Mouse (Mus musculus) neural tube, embryonic 14.5 days (tissue): ENCODE results near the gene Cd200r3. TPM values are rescaled to one million over a fixed set of nuclear protein-coding genes. Genes with fewer than 3 reads are reported as not detected.

ENCODE experiments used
- ATAC-seq: fragments of 200-750 bp; cut with Nextera tagmentation; 2 replicates; pipeline ENCODE4 v1.8.0; 2017; ENCODE audit warnings: low read depth, mild to moderate bottlenecking, moderate TSS enrichment, moderate library complexity
- H3K27ac ChIP-seq: fragments of 300-500 bp; sonication (generic); 2 replicates; pipeline ENCODE4 v1.5.1; 2014; ENCODE audit warnings: low read depth, mild to moderate bottlenecking, control low read depth, low read length, moderate library complexity, mixed read lengths
- H3K27me3 ChIP-seq: fragments of 300-500 bp; sonication (generic); 2 replicates; pipeline ENCODE4 v1.6.1; 2014; ENCODE audit warnings: low read length; ENCODE audit not compliant: control insufficient read depth, insufficient read depth
- H3K36me3 ChIP-seq: fragments of 300-500 bp; sonication (generic); 2 replicates; pipeline ENCODE4 v1.6.1; 2014; ENCODE audit warnings: low read length, mixed read lengths; ENCODE audit not compliant: control insufficient read depth, insufficient read depth
- H3K4me1 ChIP-seq: fragments of 300-500 bp; sonication (generic); 2 replicates; pipeline ENCODE4 v1.6.1; 2014; ENCODE audit warnings: low read length; ENCODE audit not compliant: control insufficient read depth, insufficient read depth
- H3K4me2 ChIP-seq: fragments of 300-500 bp; sonication (generic); 2 replicates; pipeline ENCODE4 v1.6.1; 2014; ENCODE audit warnings: mild to moderate bottlenecking, low read depth, low read length, control low read depth
- H3K4me3 ChIP-seq: fragments of 300-500 bp; sonication (generic); 2 replicates; pipeline ENCODE4 v1.5.1; 2014; ENCODE audit warnings: low read depth, low read length, control low read depth, mixed read lengths
- H3K9ac ChIP-seq: fragments of 300-500 bp; sonication (generic); replicated peaks from 2 replicates; pipeline ENCODE4 v1.6.1; 2014; ENCODE audit warnings: low read depth, mild to moderate bottlenecking, control low read depth, low read length, mixed read lengths
- H3K9me3 ChIP-seq: fragments of 300-500 bp; sonication (generic); 2 replicates; pipeline ENCODE4 v1.6.1; 2016; ENCODE audit warnings: low read length; ENCODE audit not compliant: control insufficient read depth
- WGBS: fragments of 180-500 bp; shearing (Covaris S2); extraction: QIAGEN DNeasy Blood & Tissue Kit; methylation state at CpG from one replicate; pipeline ENCODE4 v1.1.7; 2014; 5-methylcytosine and 5-hydroxymethylcytosine counted together
- polyA plus RNA-seq: library from polyadenylated mRNA; unstranded; fragments of >200 nt; fragmentation: Nextera tagmentation; extraction: Ambion mirVana; gene quantifications from 2 replicates; pipeline ENCODE4 v1.2.1, GENCODE M21; 2014

Gene Cd200r3
- polyA plus RNA-seq, 1 experiment from 2014 or later, result not detected

GRCm38 (mm10) chr16:45004443-45004842, 61.0 kb downstream of the Cd200r3 start:
- Histone ChIP-seq H3K4me1 (no peaks in the 10 kb centered on the region), H3K36me3 (no peaks in the 10 kb centered on the region), H3K27ac (no peak overlapping the region), H3K9me3 (no peaks in the 10 kb centered on the region), H3K27me3 (no peaks in the 10 kb centered on the region), H3K4me2 (no peak overlapping the region), H3K9ac (no peak overlapping the region), H3K4me3 (no peak overlapping the region)
- WGBS, result 90% methylated on average over 3 of the region's 3 CpGs
- no peak for ATAC-seq

DNA sequence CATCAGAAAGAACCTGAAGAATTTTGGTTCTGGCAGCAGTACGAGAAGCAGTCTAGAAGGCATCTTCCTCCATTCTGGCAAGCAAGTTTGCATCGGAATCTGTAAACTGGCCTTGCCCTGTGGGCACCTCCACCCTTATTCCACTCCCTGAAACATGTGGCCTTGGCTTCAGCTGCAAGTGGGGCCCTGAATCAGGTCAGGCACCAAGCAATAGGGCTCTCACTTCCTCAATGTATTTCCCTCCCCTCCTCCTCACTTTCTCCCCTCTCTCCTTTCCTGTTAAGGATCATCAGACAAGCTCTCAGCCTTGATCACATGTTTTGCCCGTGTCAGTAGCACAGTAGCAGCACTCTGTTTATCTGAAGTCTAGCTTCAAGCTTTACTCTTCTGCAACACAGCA, 61.8 kb downstream of the Cd200r3 start:
- no peak overlapping the region for H3K4me2 ChIP-seq

DNA sequence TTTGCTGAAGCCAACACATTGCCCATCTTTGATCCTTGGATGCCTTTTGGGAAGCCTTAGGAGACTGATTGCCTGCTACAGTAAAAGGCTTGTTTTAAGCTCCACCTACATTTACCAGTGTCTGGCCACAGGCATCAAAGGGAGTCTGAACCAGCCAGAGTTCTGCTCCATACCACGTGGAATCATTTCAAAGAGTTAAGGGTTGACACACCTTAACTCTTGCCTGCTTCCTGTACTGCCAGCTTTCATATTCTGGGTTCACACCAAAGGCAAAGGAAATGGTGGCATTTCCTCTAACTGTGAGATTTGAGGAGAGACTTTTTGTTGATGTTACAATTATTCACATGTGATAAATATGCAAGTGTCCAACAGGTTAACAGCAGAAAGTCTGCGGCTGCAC, 63.5 kb downstream of the Cd200r3 start:
- no peaks in the 10 kb centered on the region for H3K36me3 ChIP-seq
- H3K4me1 ChIP-seq, result no peaks in the 10 kb centered on the region
- WGBS, result 75% methylated on average over 2 of the region's 2 CpGs
- H3K9ac ChIP-seq, result no peak overlapping the region
- ATAC-seq, result no peak
- H3K4me3 ChIP-seq, result no peak overlapping the region
- no peak overlapping the region for H3K4me2 ChIP-seq
- no peak overlapping the region for H3K27ac ChIP-seq
- no peaks in the 10 kb centered on the region for H3K27me3 ChIP-seq
- H3K9me3 ChIP-seq, result no peaks in the 10 kb centered on the region

More for the DNA sequence above, 61.8 kb downstream of the Cd200r3 start:
- H3K36me3 ChIP-seq, result no peaks in the 10 kb centered on the region
- no peak overlapping the region for H3K27ac ChIP-seq
- 84% methylated on average over 3 of the region's 3 CpGs for WGBS
- no peak for ATAC-seq
- no peak overlapping the region for H3K4me3 ChIP-seq
- H3K9ac ChIP-seq, result no peak overlapping the region
- H3K27me3 ChIP-seq, result no peaks in the 10 kb centered on the region
- H3K9me3 ChIP-seq, result no peaks in the 10 kb centered on the region
- no peaks in the 10 kb centered on the region for H3K4me1 ChIP-seq

DNA sequence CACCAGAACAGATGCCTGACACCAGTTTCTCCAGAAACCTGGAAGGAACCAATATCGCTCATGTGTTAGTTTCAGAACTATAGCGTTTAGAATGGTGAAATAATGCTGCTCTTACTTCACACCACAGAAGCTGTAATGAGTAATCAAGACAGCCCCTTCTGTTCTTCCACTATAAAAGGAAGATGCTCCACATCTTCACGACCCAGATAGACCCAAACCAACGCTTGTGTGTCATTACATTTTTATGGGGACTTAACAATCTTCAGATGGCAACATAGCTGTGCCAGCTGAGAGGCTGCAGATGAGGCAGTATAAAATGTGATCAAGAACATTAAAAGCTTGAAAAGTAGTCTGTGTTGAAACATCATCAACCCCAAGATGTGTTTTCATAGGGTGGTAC, 64.3 kb downstream of the Cd200r3 start:
- ATAC-seq, result no peak
- no peaks in the 10 kb centered on the region for H3K27me3 ChIP-seq

DNA sequence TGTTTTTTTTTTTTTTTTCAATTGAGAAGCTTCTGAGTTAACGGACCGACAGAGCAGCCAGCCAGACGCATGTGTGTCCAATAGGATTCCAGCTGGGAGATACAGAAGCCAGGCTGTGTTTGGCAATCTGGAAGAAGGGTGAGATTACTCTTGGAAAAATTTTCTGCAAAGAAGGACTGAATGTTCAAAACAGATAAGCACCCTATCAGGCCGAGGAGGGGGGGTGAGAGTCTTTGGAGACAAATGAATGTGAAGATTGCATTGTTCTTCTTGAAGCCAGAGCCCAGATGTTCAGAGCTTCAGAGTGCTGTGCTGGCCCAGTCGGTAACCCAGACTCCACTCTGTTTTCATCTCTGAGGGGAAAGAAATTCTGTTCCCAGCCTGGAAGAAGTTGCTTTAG, 66.2 kb downstream of the Cd200r3 start:
- Histone ChIP-seq H3K4me3 (no peak overlapping the region), H3K27ac (no peak overlapping the region), H3K4me2 (no peak overlapping the region), H3K27me3 (no peaks in the 10 kb centered on the region), H3K9me3 (no peaks in the 10 kb centered on the region), H3K9ac (no peak overlapping the region), H3K4me1 (no peaks in the 10 kb centered on the region), H3K36me3 (no peaks in the 10 kb centered on the region)
- 77% methylated on average over 5 of the region's 5 CpGs for WGBS
- no peak for ATAC-seq

More for the DNA sequence above, 64.3 kb downstream of the Cd200r3 start:
- Histone ChIP-seq H3K36me3 (no peaks in the 10 kb centered on the region), H3K9ac (no peak overlapping the region), H3K27ac (no peak overlapping the region), H3K4me1 (no peaks in the 10 kb centered on the region), H3K9me3 (no peaks in the 10 kb centered on the region), H3K4me3 (no peak overlapping the region), H3K4me2 (no peak overlapping the region)
- 84% methylated on average over 4 of the region's 4 CpGs for WGBS

- H3K27ac ChIP-seq, result no peak overlapping the region
- H3K4me3 ChIP-seq, result no peak overlapping the region
- ATAC-seq, result no peak
- no peaks in the 10 kb centered on the region for H3K27me3 ChIP-seq
- no peak overlapping the region for H3K9ac ChIP-seq
- WGBS, result 98% methylated on average over 1 of the region's 1 CpGs
- H3K9me3 ChIP-seq, result no peaks in the 10 kb centered on the region
- H3K36me3 ChIP-seq, result no peaks in the 10 kb centered on the region
- H3K4me2 ChIP-seq, result no peak overlapping the region
- H3K4me1 ChIP-seq, result no peaks in the 10 kb centered on the region
These were observed 72.1 kb downstream of the Cd200r3 start for GRCm38 (mm10) chr16:45015591-45015990.

DNA sequence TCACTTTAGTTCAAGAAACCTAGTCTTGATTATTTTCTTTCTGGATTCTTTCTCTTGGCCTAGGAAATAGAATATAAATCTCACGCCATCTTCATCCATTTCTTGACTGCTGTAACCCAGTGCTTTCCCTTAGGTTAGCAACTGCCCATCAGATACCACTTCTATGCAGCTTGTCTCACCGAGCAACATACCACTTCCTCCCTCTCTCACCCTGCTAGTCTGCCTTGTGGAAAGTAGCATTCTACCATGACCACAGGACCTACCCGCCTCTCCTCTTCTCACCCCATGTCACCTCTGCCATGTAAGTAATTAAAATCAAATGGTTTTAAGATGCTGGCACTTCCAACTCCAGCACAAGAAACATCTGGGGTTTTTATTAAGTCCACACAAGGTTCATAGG, 73.0 kb downstream of the Cd200r3 start:
- Histone ChIP-seq H3K4me3 (no peak overlapping the region), H3K36me3 (no peaks in the 10 kb centered on the region), H3K9ac (no peak overlapping the region), H3K4me2 (no peak overlapping the region), H3K27me3 (no peaks in the 10 kb centered on the region), H3K9me3 (no peaks in the 10 kb centered on the region), H3K27ac (no peak overlapping the region), H3K4me1 (no peaks in the 10 kb centered on the region)
- no peak for ATAC-seq
- WGBS, result 89% methylated on average over 3 of the region's 3 CpGs

DNA sequence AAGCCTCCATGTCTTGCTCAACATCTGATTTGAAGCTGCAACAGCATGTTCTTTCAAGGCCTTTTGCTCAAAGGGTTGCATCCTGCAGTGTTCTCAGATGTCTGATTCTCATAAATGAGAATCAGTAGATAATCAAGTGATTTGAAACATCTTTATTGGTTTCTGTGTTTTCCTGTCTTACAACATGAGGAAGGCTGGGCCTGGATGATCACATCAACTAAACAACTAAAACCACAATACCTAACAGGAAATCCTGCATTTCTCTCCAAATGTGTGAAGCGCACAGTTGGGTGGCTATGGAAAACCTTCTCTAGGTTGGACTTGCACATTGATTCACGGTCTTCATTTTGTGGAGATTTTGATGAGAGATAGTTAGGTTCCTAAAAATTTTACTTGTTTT, 75.4 kb downstream of the Cd200r3 start:
- H3K9me3 ChIP-seq, result no peaks in the 10 kb centered on the region
- WGBS, result 95% methylated on average over 2 of the region's 2 CpGs
- no peak for ATAC-seq
- H3K27ac ChIP-seq, result no peak overlapping the region
- no peaks in the 10 kb centered on the region for H3K36me3 ChIP-seq
- no peak overlapping the region for H3K4me3 ChIP-seq
- H3K9ac ChIP-seq, result no peak overlapping the region
- no peak overlapping the region for H3K4me2 ChIP-seq
- no peaks in the 10 kb centered on the region for H3K4me1 ChIP-seq
- H3K27me3 ChIP-seq, result no peaks in the 10 kb centered on the region

DNA sequence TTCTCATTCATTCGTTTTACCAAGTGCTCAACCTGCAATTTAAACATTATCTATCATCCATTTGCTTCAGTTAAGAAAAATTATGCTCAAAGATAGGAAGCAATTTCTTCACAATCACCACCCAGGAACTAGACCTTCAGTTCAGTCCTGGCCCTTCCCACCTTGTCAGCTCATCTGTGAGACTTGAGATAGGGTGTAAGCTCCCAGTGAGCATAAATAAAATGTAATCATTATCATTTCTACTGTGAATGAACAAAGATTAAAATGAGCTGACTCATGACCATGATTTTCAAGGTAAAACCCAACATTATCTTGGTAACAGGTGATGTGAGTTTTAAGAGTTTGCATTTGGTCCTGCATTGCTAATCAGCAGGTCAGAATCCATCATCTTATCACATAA, 76.6 kb downstream of the Cd200r3 start:
- Histone ChIP-seq H3K9ac (no peak overlapping the region), H3K27ac (no peak overlapping the region)

More for the DNA sequence above, 76.6 kb downstream of the Cd200r3 start:
- WGBS, result 71% methylated on average over 1 of the region's 1 CpGs
- no peaks in the 10 kb centered on the region for H3K9me3 ChIP-seq
- H3K4me2 ChIP-seq, result no peak overlapping the region
- H3K27me3 ChIP-seq, result no peaks in the 10 kb centered on the region
- H3K4me3 ChIP-seq, result no peak overlapping the region
- no peaks in the 10 kb centered on the region for H3K4me1 ChIP-seq
- no peaks in the 10 kb centered on the region for H3K36me3 ChIP-seq
- no peak for ATAC-seq
